Mouse (Mus musculus): Measurements from ENCODE around the gene Adrb1.

GRCm38 (mm10) chr19:56722711-56723330 lies 822 bp downstream of the Adrb1 start:
- TF ChIP-seq POLR2A (IDR thresholded peaks at IDR 0.05; ENCODE audit: insufficient read depth, low read depth, low read length): no peak
- no peak for TF ChIP-seq CTCF (IDR thresholded peaks at IDR 0.05; ENCODE audit: insufficient read depth, low read depth, low read length)

Data from olfactory bulb, adult 2 months (tissue).